Mouse (Mus musculus) CH12.LX (cell line): Measurements from ENCODE around the gene Sugp1. TPM values are rescaled to one million over a fixed set of nuclear protein-coding genes. Genes with fewer than 3 reads are reported as not detected.

Source experiments
- DNase-seq: peaks from one replicate; pipeline ENCODE4 v3.0.0-alpha.2; 2013; ENCODE audit errors: extremely low read depth
- H3K27ac ChIP-seq: 2 replicates; pipeline ENCODE4 v1.5.1; 2012; ENCODE audit warnings: low read depth, mild to moderate bottlenecking, control low read depth, moderate library complexity; ENCODE audit not compliant: insufficient read depth
- H3K27me3 ChIP-seq: replicated peaks from 2 replicates; pipeline ENCODE3; 2012; ENCODE audit warnings: inconsistent platforms
- H3K36me3 ChIP-seq, 2 experiments: replicated peaks in 1 of 2; 2 replicates each; pipeline versions ENCODE3 to v1.6.1; 2012; ENCODE audit warnings: inconsistent platforms in 1 of 2, low read length in 1 of 2, mild to moderate bottlenecking in 1 of 2, mixed read lengths in 1 of 2, moderate library complexity in 1 of 2; ENCODE audit not compliant: control insufficient read depth in 1 of 2, insufficient read depth in 1 of 2
- H3K4me1 ChIP-seq, 2 experiments: 2 replicates each; pipeline ENCODE4 v1.6.1; 2012; ENCODE audit warnings: inconsistent platforms in 1 of 2, moderate library complexity in 1 of 2; ENCODE audit not compliant: insufficient read depth in 2 of 2, control insufficient read depth in 1 of 2
- H3K4me2 ChIP-seq: 2 replicates; pipeline ENCODE4 v1.6.1; 2012; ENCODE audit warnings: low read depth, mild to moderate bottlenecking, control low read depth; ENCODE audit not compliant: poor library complexity, insufficient read depth, severe bottlenecking
- H3K4me3 ChIP-seq, 3 experiments: fragments of 150-350 bp in 1 of 3; sonication (generic) in 1 of 3; replicated peaks in 1 of 3; 2 replicates each; pipeline versions ENCODE3 to v1.5.1; 2011 to 2012; ENCODE audit warnings: low read depth in 2 of 3, low read length in 2 of 3, mild to moderate bottlenecking in 2 of 3, moderate library complexity in 2 of 3, control low read depth in 1 of 3, improper control_type of control experiment in 1 of 3, inconsistent platforms in 1 of 3, mixed read lengths in 1 of 3; ENCODE audit not compliant: poor library complexity in 1 of 3
- H3K79me2 ChIP-seq: replicated peaks from 2 replicates; pipeline ENCODE4 v1.6.1; 2012; ENCODE audit warnings: mild to moderate bottlenecking, moderate library complexity; ENCODE audit not compliant: control insufficient read depth, poor library complexity, insufficient read depth, severe bottlenecking; ENCODE audit errors: extremely low read depth
- H3K9ac ChIP-seq: 2 replicates; pipeline ENCODE4 v1.6.1; 2012; ENCODE audit warnings: low read depth, mild to moderate bottlenecking, control low read depth, moderate library complexity; ENCODE audit not compliant: insufficient read depth
- H3K9me3 ChIP-seq: replicated peaks from 2 replicates; pipeline ENCODE3; 2012; ENCODE audit warnings: low read length, inconsistent platforms, mixed read lengths
- BHLHE40 ChIP-seq: IDR thresholded peaks from 2 replicates; pipeline ENCODE4 v1.6.1; 2011; ENCODE audit warnings: mild to moderate bottlenecking, low read depth, low read length, improper control_type of control experiment
- CHD1 ChIP-seq: IDR thresholded peaks from 2 replicates; pipeline ENCODE4 v1.6.1; 2012; ENCODE audit warnings: low read depth, low read length, improper control_type of control experiment, inconsistent platforms
- E2F4 ChIP-seq: IDR thresholded peaks from 2 replicates; pipeline ENCODE4 v1.6.1; 2011; ENCODE audit warnings: low read depth, low read length, improper control_type of control experiment; ENCODE audit not compliant: insufficient replicate concordance
- ELF1 ChIP-seq: IDR thresholded peaks from 2 replicates; pipeline ENCODE4 v1.6.1; 2014; ENCODE audit warnings: low read depth, mild to moderate bottlenecking, inconsistent platforms, low read length, improper control_type of control experiment
- EP300 ChIP-seq: IDR thresholded peaks from 2 replicates; pipeline ENCODE4 v1.6.1; 2011; ENCODE audit warnings: low read length, improper control_type of control experiment
- GABPA ChIP-seq: IDR thresholded peaks from 2 replicates; pipeline ENCODE4 v1.6.1; 2012; ENCODE audit warnings: low read depth, low read length, improper control_type of control experiment, inconsistent platforms; ENCODE audit not compliant: insufficient replicate concordance
- JUND ChIP-seq: conservative IDR thresholded peaks from 2 replicates; pipeline ENCODE4 v1.6.1; 2011; ENCODE audit warnings: low read depth, low read length, improper control_type of control experiment
- MAFK ChIP-seq: IDR thresholded peaks from 2 replicates; pipeline ENCODE4 v1.6.1; 2011; ENCODE audit warnings: low read length, improper control_type of control experiment; ENCODE audit not compliant: insufficient replicate concordance
- NELFE ChIP-seq: IDR thresholded peaks from 2 replicates; pipeline ENCODE4 v1.6.1; 2011; ENCODE audit warnings: low read depth, low read length, improper control_type of control experiment
- NRF1 ChIP-seq: IDR thresholded peaks from 2 replicates; pipeline ENCODE4 v1.6.1; 2014; ENCODE audit warnings: low read depth, mild to moderate bottlenecking, inconsistent platforms, low read length, improper control_type of control experiment, moderate library complexity
- PAX5 ChIP-seq: IDR thresholded peaks from 2 replicates; pipeline ENCODE4 v1.6.1; 2012; ENCODE audit warnings: low read length, inconsistent platforms, mixed read lengths
- RCOR1 ChIP-seq: conservative IDR thresholded peaks from 2 replicates; pipeline ENCODE4 v1.6.1; 2012; ENCODE audit warnings: low read depth, mild to moderate bottlenecking, inconsistent platforms, low read length, improper control_type of control experiment
- SIN3A ChIP-seq: IDR thresholded peaks from 2 replicates; pipeline ENCODE4 v1.6.1; 2012; ENCODE audit warnings: low read length, improper control_type of control experiment, inconsistent platforms
- SMC3 ChIP-seq: IDR thresholded peaks from 2 replicates; pipeline ENCODE4 v1.6.1; 2011; ENCODE audit warnings: low read depth, low read length, improper control_type of control experiment
- UBTF ChIP-seq: IDR thresholded peaks from 2 replicates; pipeline ENCODE4 v1.6.1; 2012; ENCODE audit warnings: low read depth, mild to moderate bottlenecking, inconsistent platforms, low read length, improper control_type of control experiment, moderate library complexity
- USF2 ChIP-seq: conservative IDR thresholded peaks from 2 replicates; pipeline ENCODE4 v1.6.1; 2011; ENCODE audit warnings: low read depth, low read length, improper control_type of control experiment
- ZC3H11A ChIP-seq: IDR thresholded peaks from 2 replicates; pipeline ENCODE4 v1.6.1; 2012; ENCODE audit warnings: low read depth, mild to moderate bottlenecking, inconsistent platforms, low read length, improper control_type of control experiment
- ZNF384 ChIP-seq: IDR thresholded peaks from 2 replicates; pipeline ENCODE4 v1.6.1; 2012; ENCODE audit warnings: low read depth, low read length, improper control_type of control experiment, inconsistent platforms
- dilution Hi-C: fragments of 300-500 bp; cut with MboI; formaldehyde crosslinking; loops from 2 replicates; pipeline ENCODE4 v1.14.3; 2020; ENCODE audit warnings: low sequenced_read_pairs; ENCODE audit not compliant: extremely low pct_unique_long_range_greater_than_20kb, extremely low pct_ligation_motif_present
- in situ Hi-C: fragments of 300-500 bp; cut with MboI; formaldehyde crosslinking; loops from 3 replicates; pipeline ENCODE4 v1.14.3; 2019; ENCODE audit warnings: low sequenced_read_pairs, low pct_ligation_motif_present, low pct_unique_long_range_greater_than_20kb, mixed read lengths
- polyA plus RNA-seq: library from polyadenylated mRNA; unstranded; fragments of >175 nt; gene quantifications from 2 replicates; pipeline ENCODE4 v1.2.1, GENCODE M21; 2012; ENCODE audit warnings: low read depth; ENCODE audit not compliant: insufficient read length
- total RNA-seq, 2 experiments: library from RNA; depleted of rRNA; stranded (reverse); fragments of 300-350 nt in 1 of 2; fragments of >200 nt in 1 of 2; gene quantifications; 2 replicates each; pipeline ENCODE4 v1.2.3; 2012 to 2014

Sugp1 gene
- total and polyA plus RNA-seq, 3 experiments: 5.3 to 43.9 (median 21.8) TPM

GRCm38 (mm10) chr8:70081976-70082375 lies 39.4 kb downstream of the Sugp1 start:
- TF ChIP-seq GABPA: no peak
- no peak for TF ChIP-seq EP300
- TF ChIP-seq NELFE: no peak
- TF ChIP-seq USF2: no peak
- no peak for TF ChIP-seq MAFK
- no peak for TF ChIP-seq BHLHE40
- TF ChIP-seq CHD1: no peak
- TF ChIP-seq SIN3A: no peak
- no peak for TF ChIP-seq E2F4
- TF ChIP-seq ZNF384: no peak
- no peak for TF ChIP-seq ELF1
- no peak for TF ChIP-seq RCOR1
- TF ChIP-seq UBTF: no peak
- no peak for TF ChIP-seq ZC3H11A
- TF ChIP-seq JUND: no peak
- no peak for TF ChIP-seq PAX5
- TF ChIP-seq, all 38 proteins: peak for 0
- no peak overlapping the region for H3K4me2 ChIP-seq
- peaks cover 13 to 41% of the 10 kb centered on the region in 2 experiments for H3K36me3 ChIP-seq
- no peak for DNase-seq
- no peak overlapping the region for H3K4me3 ChIP-seq
- H3K9me3 ChIP-seq: peaks cover 3% of the 10 kb centered on the region
- H3K9ac ChIP-seq: no peak overlapping the region
- no peak overlapping the region for H3K27ac ChIP-seq
- dilution Hi-C loops: no loop called here
- no peaks in the 10 kb centered on the region for H3K27me3 ChIP-seq
- no peaks in the 10 kb centered on the region for H3K4me1 ChIP-seq
- in situ Hi-C loops: no loop called here
- H3K79me2 ChIP-seq: no peaks in the 10 kb centered on the region

DNA sequence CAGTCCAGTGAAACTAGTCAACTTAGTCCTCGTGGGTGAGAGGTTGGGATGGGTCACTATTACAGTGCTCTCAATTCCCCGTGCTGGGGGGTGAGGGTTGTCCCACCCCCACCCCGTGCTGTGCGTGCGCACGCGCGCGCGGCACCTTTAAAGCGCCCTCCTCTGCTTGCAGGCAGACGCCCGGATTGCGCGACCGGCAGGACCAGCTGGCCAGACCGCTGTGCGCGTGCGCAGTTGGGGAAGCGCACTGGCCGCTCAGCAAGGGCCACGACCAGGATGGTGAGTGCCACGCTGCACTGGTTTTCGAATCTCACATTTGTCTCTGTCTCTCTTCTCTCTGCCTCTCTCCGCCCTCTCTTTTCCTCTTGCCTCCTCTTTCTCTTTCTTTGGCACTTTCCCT lies 40.7 kb downstream of the Sugp1 start, which contains the start of gene Hapln4:
Gene Hapln4 (plus strand): TSS at position 173 of the 400 bp plus-strand sequence.
- H3K79me2 ChIP-seq: no peaks in the 10 kb centered on the region
- peaks cover 5% of the 10 kb centered on the region for H3K9me3 ChIP-seq
- H3K27me3 ChIP-seq: no peaks in the 10 kb centered on the region
- in situ Hi-C loops (no loop called here), dilution Hi-C loops (no loop called here)
- DNase-seq: no peak
- no peak within 1 kb of the TSS for H3K27ac ChIP-seq
- H3K4me2 ChIP-seq: no peak within 1 kb of the TSS
- H3K4me3 ChIP-seq: no peak within 1 kb of the TSS
- H3K9ac ChIP-seq: no peak within 1 kb of the TSS
- no peaks in the 10 kb centered on the region for H3K4me1 ChIP-seq
- H3K36me3 ChIP-seq: peaks cover 8 to 34% of the 10 kb centered on the region in 2 experiments
- no peak for TF ChIP-seq E2F4
- no peak for TF ChIP-seq SMC3
- TF ChIP-seq NRF1: peak; percentile 74
- TF ChIP-seq, all 38 proteins: peak for 1
